Mouse (Mus musculus) cerebellum, adult 9-11 months (tissue): ENCODE measurements around the gene Cap1.
A peak's percentile ranks its signal among the peaks of the same experiment; 100 is the strongest.

Source experiments
- DNase-seq: peaks from one replicate; pipeline ENCODE4 v3.0.0; 2022

Gene Cap1

DNA sequence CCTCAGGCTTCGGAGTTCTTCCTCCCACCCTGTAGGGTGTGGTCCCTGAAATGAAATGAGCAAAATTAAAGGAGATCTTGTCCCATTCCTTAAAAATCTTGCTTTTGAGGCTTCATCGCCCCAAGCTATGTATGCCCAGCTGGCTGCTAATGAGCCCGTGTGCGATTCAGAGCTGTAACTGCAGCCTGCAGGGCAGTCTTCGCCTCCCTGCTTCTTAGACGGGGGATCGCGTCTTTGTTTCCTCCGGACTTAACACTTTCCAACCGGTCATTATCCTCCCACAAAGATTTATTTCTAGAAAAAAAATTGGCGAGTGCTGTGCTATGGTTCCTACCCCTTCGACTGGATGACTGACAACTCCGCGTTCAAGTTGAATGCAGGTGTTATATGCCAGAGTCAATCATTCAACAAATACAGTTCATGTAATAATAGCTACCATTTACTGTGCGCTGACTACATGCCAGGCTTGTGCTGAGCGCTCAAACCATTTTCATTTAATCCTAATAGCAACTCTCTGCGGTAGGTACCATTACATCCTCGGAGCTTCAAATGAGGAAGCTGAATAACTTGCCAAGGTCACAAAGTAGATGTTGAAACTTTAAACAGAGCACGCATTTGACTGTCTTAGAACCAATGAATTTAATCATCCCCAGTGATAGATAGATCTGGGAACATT, 861 bp upstream of the Cap1 start:
- DNase-seq, result no peak

GRCm38 (mm10) chr4:122884481-122885340, 1.1 kb downstream of the Cap1 start:
- DNase-seq, result peak; percentile 63

- DNase-seq, result no peak
Measured at GRCm38 (mm10) chr4:122884051-122884450, 1.8 kb downstream of the Cap1 start.

- DNase-seq, result no peak
Measured at GRCm38 (mm10) chr4:122883294-122883693, 2.6 kb downstream of the Cap1 start.

DNA sequence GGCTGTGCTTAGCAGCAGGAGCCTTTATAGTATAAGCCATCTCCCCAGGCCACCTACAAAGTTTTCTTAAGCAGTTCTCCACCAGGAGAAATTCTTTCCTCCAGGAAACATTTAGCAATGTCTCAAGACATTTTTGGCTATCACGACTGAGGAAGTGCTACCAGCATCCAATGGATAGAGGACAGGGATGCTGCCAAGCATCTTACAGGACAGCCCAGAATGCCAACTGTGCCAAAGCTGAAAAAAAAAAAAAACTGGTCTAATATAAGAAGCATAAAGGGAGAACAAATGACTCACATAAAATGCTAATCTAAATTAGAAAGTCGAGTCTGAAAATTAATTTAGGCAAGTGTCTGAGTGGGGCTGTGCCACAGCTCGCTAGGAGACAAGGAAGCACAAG, 3.3 kb downstream of the Cap1 start:
- DNase-seq, result no peak

DNA sequence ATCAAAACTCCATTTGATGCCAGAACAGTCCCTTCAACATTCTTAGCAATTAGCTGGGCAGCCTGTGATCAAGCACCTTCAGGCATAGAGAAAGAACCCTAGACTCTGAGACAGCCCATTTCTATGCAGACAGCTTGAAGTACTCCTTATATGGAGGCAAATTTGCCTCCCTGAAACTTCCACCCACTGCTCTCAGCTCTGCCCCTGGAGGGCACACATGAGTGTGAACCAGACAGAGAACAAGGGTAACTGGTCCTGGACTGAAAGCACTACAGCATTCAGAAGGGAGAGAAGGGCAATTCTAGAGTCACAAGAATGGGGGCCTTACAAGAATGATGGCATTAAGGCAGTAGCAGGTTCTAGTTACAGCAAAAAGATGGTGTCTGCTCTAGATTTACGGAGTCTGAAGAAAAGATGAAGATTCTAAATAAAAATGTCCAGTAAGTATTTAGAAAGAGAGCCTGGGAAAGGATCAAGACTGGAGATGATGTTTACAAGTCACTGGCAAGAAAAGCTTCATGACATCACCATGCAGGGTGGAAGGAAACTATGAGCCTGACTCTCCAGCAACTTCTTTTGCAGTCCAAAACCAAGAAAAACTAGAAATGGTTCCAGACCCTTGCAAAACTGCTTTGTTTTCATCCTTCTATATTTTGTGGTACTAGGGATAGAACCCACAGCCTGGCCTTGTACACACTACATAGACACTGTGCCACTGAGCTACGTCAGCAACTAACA, 7.4 kb downstream of the Cap1 start:
- no peak for DNase-seq

DNA sequence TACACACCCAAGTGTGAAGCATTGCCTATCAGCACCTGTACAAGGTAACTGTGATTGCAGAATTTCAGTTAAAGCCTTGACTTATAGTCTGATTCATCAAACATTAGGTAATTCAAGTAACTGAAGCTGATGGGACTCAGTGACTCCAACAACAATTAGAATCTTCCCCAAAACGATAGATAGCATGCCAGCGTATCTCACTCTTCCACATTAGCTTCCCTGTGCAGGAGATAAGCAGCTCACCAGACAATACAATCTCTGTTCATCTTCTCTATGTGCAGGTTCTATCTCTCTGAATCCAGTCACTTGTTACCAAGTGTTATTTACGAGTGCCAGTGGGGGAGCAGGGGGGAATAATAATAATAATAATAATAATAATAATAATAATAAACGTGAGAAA, 12.3 kb downstream of the Cap1 start:
- no peak for DNase-seq

DNA sequence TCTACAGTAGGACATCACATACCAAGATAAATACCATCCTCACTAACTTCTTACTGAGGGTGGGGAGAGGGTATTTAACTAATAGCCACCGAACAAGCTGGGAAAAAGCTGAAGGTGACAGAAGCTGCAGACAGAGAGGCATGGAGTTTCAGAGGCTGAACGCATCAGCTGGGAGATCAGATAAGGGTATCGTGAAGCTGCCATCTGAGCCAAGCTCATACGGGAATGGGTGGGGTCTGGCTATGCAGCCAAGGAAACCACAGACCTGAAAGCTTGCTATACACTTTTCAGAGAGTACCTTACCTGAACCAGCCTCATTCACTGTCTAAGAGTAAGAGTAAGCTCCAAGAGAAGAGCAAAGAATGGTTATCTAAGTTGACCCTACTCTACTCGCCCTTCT, 12.9 kb downstream of the Cap1 start:
- no peak for DNase-seq

DNA sequence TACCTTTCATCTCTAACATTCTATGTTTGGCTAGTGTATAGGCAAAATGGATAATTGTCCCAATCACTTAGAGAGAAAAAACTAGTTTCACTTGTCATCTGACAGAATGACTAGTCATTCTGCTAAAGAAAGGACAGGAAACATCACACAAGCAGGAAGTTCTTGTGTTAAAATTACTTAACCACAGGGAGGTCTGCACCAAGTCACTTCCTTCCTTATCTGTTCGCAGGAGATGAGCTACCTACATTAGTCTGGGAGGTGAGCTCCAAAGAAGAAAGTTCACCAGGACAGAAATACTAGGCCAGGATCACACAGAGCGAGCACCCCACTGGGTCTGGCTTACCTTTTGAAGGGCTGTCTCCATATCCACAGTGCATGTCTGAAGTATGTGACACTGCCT, 13.9 kb downstream of the Cap1 start:
- DNase-seq, result no peak

DNA sequence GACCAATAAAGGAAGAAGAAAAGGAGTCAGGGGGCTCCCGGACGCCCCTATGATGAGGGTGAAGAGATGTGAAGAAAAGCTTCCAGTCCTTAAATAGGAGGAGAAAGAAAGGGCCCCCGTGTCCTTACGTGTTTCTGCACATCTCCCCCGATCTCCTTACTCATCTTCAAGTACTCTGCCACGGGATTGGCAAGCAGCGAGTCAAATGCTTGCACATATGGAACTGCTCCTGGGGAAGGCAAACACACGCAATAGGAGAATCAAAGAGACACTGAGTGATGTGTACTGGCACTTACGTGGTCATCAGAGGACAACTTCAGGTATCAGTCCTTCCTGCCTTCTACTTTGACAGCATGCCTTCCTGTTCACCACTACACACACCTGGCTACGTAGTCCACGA, 14.6 kb downstream of the Cap1 start:
- no peak for DNase-seq

DNA sequence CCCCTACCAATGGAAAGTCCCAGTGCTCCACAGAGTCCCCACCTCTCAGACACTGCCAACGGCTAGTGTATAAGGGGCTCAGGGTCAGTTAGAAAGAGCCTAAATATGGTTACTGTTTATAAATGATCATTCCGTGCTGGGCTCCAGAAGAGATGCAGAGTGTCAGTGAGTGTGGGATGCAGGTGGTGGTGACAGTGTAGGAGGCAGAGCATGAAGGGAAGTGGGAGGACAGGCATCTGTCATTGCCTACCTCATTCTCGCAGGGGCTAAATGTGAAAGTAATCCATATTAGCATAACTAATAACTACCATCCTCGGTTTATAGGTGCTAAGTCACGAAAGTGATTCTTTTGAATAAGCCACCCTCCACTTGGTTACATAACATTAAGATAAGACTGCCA, 15.1 kb downstream of the Cap1 start:
- no peak for DNase-seq

DNA sequence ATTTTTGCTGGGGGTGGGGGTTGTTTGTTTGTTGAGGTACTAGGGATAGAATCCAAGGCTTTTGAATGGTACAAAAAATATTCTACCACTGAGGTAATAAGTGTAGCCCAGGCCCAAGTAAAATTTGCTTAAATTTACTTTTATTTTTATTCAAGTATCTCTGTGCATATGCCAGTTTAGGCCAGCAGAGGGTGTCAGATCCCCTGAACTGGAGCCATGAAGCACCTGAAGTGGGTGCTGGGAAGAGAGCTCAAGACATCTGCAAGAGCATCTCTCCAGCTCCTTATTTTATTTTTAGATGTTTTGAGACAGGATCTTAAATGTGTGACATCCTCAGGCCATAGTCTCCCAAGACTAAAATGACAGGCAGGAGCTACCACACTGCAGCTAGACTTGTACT, 15.8 kb downstream of the Cap1 start:
- DNase-seq, result no peak

DNA sequence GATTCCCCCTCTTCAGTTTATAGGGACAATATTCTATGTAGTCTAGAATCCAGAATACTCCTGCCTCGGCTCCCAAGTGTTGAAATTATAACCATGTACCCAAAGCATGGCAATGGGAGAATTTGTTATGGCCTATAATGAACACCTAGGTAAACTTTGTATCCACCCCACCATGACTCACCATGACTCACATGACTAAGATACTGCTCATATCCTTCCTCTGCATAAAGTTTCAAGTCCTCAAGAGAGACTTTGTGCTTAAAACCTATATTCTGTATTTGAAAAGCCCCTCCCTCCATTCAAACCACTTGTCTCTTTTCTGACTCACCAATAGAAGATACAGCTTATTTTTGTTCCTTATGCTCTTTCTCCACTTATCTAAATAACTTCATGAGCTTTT, 17.8 kb downstream of the Cap1 start:
- no peak for DNase-seq

DNA sequence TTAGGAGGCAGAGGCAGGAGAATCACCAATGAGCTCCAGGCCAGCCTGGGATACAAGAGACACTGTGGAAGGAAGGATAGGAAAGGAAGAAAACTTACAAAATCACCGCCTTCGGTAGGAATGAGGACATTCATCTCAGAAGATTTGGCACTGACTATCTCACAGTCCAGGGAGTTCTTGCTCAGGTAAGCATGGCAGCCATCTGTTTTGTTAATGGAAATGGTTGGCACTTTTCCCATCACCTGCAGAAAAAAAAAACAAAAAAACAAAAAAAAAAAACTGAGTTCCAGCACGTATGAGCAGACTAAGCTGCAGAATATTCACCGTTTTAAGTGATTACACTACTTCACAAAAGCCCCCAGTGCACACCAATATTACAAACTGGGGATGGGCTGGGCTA, 24.0 kb downstream of the Cap1 start:
- DNase-seq, result no peak

DNA sequence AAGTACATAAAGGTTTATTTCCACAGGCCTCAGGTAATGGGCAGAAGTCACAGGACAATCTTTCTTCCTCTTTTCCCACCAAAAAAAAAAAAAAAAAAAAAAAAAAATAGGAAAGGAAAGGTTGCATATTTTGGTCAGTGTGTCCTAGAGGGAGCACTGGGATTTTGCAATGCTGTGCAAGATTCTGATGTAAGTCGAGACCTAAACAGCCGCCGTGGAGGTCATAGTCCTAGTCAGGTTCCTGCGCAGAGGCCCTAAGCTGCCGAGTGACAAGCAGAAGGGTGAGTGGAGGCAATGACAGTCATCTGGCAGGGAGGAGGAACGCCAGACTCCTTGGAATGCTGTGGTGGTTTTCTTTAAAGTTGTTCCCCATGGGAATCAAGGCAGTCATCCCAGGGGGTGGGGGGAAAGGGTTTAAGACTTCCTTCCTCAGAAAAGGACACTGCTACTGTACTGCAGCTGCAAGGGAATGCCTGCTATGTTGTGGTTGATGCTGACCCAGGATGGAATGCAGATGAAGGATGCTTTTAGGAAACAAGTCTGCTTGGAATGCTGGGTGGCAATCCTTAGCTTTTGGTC, 26.7 kb downstream of the Cap1 start:
- no peak for DNase-seq

- no peak for DNase-seq
Measured at GRCm38 (mm10) chr4:122857909-122858308, 27.9 kb downstream of the Cap1 start.

DNA sequence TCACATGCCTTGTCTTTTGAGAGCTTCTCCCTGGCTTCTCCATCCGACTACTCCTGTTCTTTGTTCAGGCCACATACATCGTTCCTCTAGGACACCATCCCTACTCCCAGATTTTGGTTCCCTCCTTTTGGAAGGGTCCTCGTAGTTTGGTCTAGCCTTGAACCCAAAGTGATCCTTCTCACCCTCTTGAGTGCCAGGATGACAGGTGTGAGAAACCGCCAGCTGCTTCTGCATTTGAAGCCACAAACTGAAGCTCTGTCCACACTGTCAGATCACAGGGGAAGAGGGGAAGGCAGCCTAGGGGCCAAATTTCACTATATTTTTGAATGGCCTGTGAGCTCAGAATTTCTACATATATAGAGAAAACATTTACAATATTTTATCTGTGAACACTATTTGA, 31.1 kb downstream of the Cap1 start:
- no peak for DNase-seq

DNA sequence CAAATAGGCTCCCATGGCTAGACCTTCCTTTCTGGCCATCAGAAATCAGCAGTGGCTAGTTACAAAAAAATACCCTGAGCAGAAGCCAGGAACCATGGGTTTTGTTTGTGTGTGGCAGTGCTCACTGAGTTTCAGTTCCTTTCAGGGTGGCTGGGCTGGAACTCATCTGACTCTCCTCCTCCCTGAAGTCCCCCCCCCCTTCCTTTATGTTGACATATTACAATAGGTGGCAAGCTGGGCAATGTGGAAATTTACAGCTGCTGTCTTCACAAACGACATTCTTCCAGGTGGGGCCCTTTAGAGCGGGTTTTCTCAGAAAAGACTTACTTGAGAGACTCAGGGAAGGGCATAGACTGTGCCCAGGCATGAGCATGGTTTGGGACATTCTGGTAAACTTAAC, 32.2 kb downstream of the Cap1 start:
- no peak for DNase-seq

DNA sequence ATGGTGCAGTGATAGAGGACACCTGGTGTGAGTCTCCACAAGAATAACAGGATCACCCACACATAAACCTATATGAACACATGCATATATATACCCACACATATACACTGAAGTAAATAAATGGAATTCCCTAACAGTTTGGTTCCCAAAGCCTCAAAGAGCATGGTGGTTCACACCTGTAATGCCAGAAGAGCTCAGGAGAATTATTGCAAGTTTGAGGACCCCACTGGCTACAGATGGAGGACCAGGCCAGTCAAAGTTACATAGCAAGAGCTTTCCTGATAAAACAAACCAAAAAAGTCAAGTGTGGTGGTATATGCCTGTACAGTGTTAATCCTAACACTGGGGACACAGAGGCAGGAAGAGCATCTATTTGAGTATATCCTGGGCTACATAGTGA, 34.3 kb downstream of the Cap1 start:
- no peak for DNase-seq

DNA sequence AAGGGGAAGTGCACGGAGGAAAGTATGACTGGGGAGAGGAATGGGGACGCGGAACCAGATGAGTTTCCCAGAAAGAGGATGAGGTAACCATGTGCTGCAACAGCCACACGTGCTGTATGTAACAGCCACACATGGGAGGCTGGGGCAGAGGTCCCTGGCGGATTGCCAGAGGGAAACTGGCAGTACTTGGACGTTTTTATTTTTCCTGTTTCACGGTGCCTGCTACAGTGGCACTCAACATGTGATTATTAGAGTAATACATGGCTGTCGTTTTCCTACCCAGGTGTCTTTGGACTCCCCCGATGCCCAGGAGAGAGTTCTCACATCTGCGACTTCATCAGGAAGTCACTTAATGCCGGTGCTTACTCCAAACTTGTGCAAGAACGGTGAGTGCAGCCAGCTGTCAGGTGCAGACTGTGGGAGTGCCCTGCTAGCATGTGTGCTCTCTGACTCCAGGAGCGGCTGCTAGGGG, 37.7 kb downstream of the Cap1 start:
- DNase-seq, result no peak

DNA sequence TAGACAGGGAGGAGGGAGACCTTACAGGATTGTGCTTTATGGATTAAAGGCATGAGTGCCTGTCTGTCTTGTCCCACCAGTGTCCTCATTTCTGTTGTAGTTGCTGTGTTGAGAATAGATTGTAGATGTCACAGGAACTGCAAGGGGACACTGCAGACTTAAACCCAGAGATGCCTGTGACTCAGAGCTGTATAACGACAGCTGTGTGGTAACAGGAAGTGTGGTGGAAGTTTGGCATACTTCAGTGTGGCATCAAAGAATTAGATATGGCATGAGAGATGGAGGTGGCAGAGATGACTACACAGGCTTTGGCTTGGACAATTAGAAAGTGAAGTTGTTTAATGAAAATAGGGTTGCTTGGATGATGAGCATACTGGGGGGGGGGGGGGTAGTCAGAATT, 47.4 kb downstream of the Cap1 start:
- no peak for DNase-seq

DNA sequence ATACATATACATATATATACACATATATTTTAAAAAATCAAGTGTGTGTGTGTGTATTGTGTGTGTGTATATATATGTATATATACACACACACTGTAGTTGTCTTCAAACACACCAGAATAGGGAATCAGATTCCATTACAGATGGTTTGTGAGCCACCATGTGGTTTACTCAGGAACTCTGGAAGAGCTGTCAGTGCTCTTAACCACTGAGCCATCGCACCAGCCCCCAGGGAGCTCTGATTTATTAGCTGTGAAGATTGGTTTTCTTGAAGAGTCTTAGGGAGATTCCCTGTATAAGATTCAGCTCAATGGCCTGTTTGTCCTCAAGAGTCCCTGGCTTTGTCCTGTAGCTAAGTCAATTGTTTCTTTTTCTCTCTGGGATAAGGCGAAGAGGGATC, 47.9 kb downstream of the Cap1 start:
- no peak for DNase-seq

DNA sequence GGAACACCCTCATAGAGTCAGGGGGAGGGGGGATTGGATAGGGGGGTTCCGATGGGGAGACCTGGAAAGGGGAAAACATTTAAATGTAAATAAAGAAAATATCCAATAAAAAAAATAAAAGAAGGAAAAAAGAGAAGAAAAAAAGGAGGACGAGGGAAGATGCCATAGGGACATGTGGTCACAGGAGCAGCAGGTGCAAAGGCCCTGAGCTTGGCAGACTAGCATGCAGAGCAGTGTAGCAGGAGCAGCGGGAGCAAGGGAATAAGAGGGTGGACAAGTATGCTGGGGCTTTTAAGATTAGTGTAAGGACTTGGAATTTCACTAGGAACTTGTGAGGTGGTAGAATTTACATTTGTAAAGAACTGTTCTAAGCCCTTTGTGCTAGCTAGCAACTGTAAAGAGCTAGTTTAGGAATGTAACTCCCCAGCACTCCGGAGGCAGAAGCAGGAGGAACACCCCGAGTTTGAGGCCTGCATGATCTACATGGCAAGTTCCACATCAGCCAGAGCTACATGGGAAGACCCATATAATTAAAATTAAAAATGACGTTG, 48.6 kb downstream of the Cap1 start:
- DNase-seq, result no peak
